8 mouse cellular contexts compared by ENCODE assay signal in genomic region chr4:34882818-34883217, GRCm38 (mm10). TPM values are rescaled to one million over a fixed set of nuclear protein-coding genes. Genes with fewer than 3 reads are reported as not detected.
DNase-seq lines count a peak whose midpoint lies in the region; ATAC-seq lines count a peak whose summit lies in the region.

Gene Zfp292 (minus strand): TSS chr4:34882960.

- H3K4me3 ChIP-seq in hindbrain, embryonic 14.5 days (replicated peaks; ENCODE audit: low read length): peak within 1 kb of the TSS; percentile 90

- peak within 1 kb of the TSS; percentile 99 for H3K27ac ChIP-seq in hindbrain, embryonic 14.5 days

- peak within 1 kb of the TSS; percentile 86 for H3K4me2 ChIP-seq in hindbrain, embryonic 14.5 days (replicated peaks)

- H3K27me3 ChIP-seq in hindbrain, embryonic 14.5 days (ENCODE audit: control insufficient read depth, insufficient read depth, low read length): no peaks in the 10 kb centered on the region

- peak within 1 kb of the TSS; percentile 99 for H3K9ac ChIP-seq in hindbrain, embryonic 14.5 days

- peak; percentile 80 for DNase-seq in WW6 (ENCODE audit: low read depth, low spot score)
- DNase-seq in cerebellum, postnatal 36 days: peak; percentile 96 to 97
- DNase-seq in frontal cortex, postnatal 25 days (ENCODE audit: low spot score in 2 of 2): peak; percentile 89 to 94
- peak; percentile 94 for DNase-seq in hindbrain, embryonic 14.5 days (ENCODE audit: low spot score)
- peak; percentile 93 for DNase-seq in left cerebral cortex, adult 11 months (ENCODE audit: low spot score)
- peak; percentile 97 for DNase-seq in lung, postnatal 36 days
- peak; percentile 91 for DNase-seq in retina, embryonic 14.5 days (ENCODE audit: low spot score)
- peak; percentile 90 to 94 for DNase-seq in thymus, postnatal 36 days

- H3K9me3 ChIP-seq in hindbrain, embryonic 14.5 days (ENCODE audit: control insufficient read depth, low read length): no peaks in the 10 kb centered on the region

- peaks cover 34% of the 10 kb centered on the region for H3K4me1 ChIP-seq in hindbrain, embryonic 14.5 days (replicated peaks; ENCODE audit: control insufficient read depth, insufficient read depth, low read length)

- under 1% methylated on average over 44 of the region's 44 CpGs for WGBS in hindbrain, embryonic 14.5 days

- H3K36me3 ChIP-seq in hindbrain, embryonic 14.5 days (replicated peaks; ENCODE audit: control insufficient read depth, insufficient read depth): no peaks in the 10 kb centered on the region

- ATAC-seq in hindbrain, embryonic 14.5 days (ENCODE audit: low FRiP score): peak; percentile 94

RNA-seq across cellular contexts. Expression of gene Zfp292, which starts in this region (rescaled TPM):
- polyA plus RNA-seq in hindbrain, embryonic 14.5 days (2014; fragmentation: Nextera tagmentation; extraction: Ambion mirVana): 34.8 and 36.5 TPM in 2 replicates

Comparison
In these comparisons a context has a peak if more than half of its experiments do, and no peak if none do; other contexts are left out.
1. Peak in every context shown above with its lines: DNase-seq, ATAC-seq, H3K4me3 ChIP-seq and H3K27ac ChIP-seq.